Mouse (Mus musculus): Measurements from ENCODE around the gene 1600014C10Rik. TPM values are rescaled to one million over a fixed set of nuclear protein-coding genes. Genes with fewer than 3 reads are reported as not detected.

The 1600014C10Rik gene
- polyA plus RNA-seq, 1 experiment from 2014 or later = 15.1 TPM

GRCm38 (mm10) chr7:38236400-38237105, 53.5 kb downstream of the 1600014C10Rik start:
- H3K9ac ChIP-seq (replicated peaks) = no peak overlapping the region
- no peak overlapping the region for H3K27ac ChIP-seq
- 44% methylated on average over 11 of the region's 11 CpGs for WGBS
- no peak overlapping the region for H3K4me3 ChIP-seq (replicated peaks)
- no peaks in the 10 kb centered on the region for H3K27me3 ChIP-seq
- H3K4me2 ChIP-seq = no peak overlapping the region
- no peaks in the 10 kb centered on the region for H3K9me3 ChIP-seq
- H3K4me1 ChIP-seq (replicated peaks) = no peaks in the 10 kb centered on the region
- ATAC-seq (ENCODE audit: insufficient number of reproducible peaks, insufficient read depth, low FRiP score, low TSS enrichment, low read depth) = no peak
- H3K36me3 ChIP-seq = no peaks in the 10 kb centered on the region

GRCm38 (mm10) chr7:38237140-38237539, 54.1 kb downstream of the 1600014C10Rik start:
- Histone ChIP-seq H3K27me3 (no peaks in the 10 kb centered on the region), H3K9me3 (no peaks in the 10 kb centered on the region), H3K36me3 (no peaks in the 10 kb centered on the region), H3K4me2 (no peak overlapping the region), H3K27ac (no peak overlapping the region), H3K9ac (replicated peaks) (no peak overlapping the region), H3K4me1 (replicated peaks) (no peaks in the 10 kb centered on the region), H3K4me3 (replicated peaks) (no peak overlapping the region)
- ATAC-seq (ENCODE audit: insufficient number of reproducible peaks, insufficient read depth, low FRiP score, low TSS enrichment, low read depth) = no peak

- ATAC-seq (ENCODE audit: insufficient number of reproducible peaks, insufficient read depth, low FRiP score, low TSS enrichment, low read depth) = no peak
- WGBS = 89% methylated on average over 4 of the region's 4 CpGs
These were observed 59.4 kb downstream of the 1600014C10Rik start for GRCm38 (mm10) chr7:38242417-38242816.

More at GRCm38 (mm10) chr7:38242417-38242816, 59.4 kb downstream of the 1600014C10Rik start:
- no peaks in the 10 kb centered on the region for H3K4me1 ChIP-seq (replicated peaks)
- H3K9me3 ChIP-seq = no peaks in the 10 kb centered on the region
- H3K27me3 ChIP-seq = no peaks in the 10 kb centered on the region
- no peak overlapping the region for H3K4me2 ChIP-seq
- H3K27ac ChIP-seq = no peak overlapping the region
- no peaks in the 10 kb centered on the region for H3K36me3 ChIP-seq
- H3K9ac ChIP-seq (replicated peaks) = no peak overlapping the region
- H3K4me3 ChIP-seq (replicated peaks) = no peak overlapping the region

Other genes with a start within 250 kb of the 1600014C10Rik start
- 46.0 and 47.8 TPM in 2 replicates for gene Uri1, start 159.7 kb upstream of the 1600014C10Rik start, polyA plus RNA-seq (2016; fragmentation: Nextera tagmentation; extraction: Ambion mirVana)
- 84.6 and 85.6 TPM in 2 replicates for gene Ccne1, start 75.7 kb upstream of the 1600014C10Rik start, polyA plus RNA-seq (2016; fragmentation: Nextera tagmentation; extraction: Ambion mirVana)
- 3.5 and 3.9 TPM in 2 replicates for gene Plekhf1, start 44.8 kb downstream of the 1600014C10Rik start, polyA plus RNA-seq (2016; fragmentation: Nextera tagmentation; extraction: Ambion mirVana)
- gene Pop4, start 88.2 kb downstream of the 1600014C10Rik start, polyA plus RNA-seq (2016; fragmentation: Nextera tagmentation; extraction: Ambion mirVana) = 77.0 and 77.1 TPM in 2 replicates

Data from limb, embryonic 12.5 days (tissue).